Mouse (Mus musculus) CH12.LX (cell line): ENCODE results near the gene Dctn3. TPM values are rescaled to one million over a fixed set of nuclear protein-coding genes. Genes with fewer than 3 reads are reported as not detected.

Experiments used
- DNase-seq: peaks from one replicate; pipeline ENCODE4 v3.0.0-alpha.2; 2013; ENCODE audit errors: extremely low read depth
- H3K27ac ChIP-seq: 2 replicates; pipeline ENCODE4 v1.5.1; 2012; ENCODE audit warnings: low read depth, mild to moderate bottlenecking, control low read depth, moderate library complexity; ENCODE audit not compliant: insufficient read depth
- H3K27me3 ChIP-seq: replicated peaks from 2 replicates; pipeline ENCODE3; 2012; ENCODE audit warnings: inconsistent platforms
- H3K36me3 ChIP-seq, 2 experiments: replicated peaks in 1 of 2; 2 replicates each; pipeline versions ENCODE3 to v1.6.1; 2012; ENCODE audit warnings: inconsistent platforms in 1 of 2, low read length in 1 of 2, mild to moderate bottlenecking in 1 of 2, mixed read lengths in 1 of 2, moderate library complexity in 1 of 2; ENCODE audit not compliant: control insufficient read depth in 1 of 2, insufficient read depth in 1 of 2
- H3K4me1 ChIP-seq, 2 experiments: 2 replicates each; pipeline ENCODE4 v1.6.1; 2012; ENCODE audit warnings: inconsistent platforms in 1 of 2, moderate library complexity in 1 of 2; ENCODE audit not compliant: insufficient read depth in 2 of 2, control insufficient read depth in 1 of 2
- H3K4me2 ChIP-seq: 2 replicates; pipeline ENCODE4 v1.6.1; 2012; ENCODE audit warnings: low read depth, mild to moderate bottlenecking, control low read depth; ENCODE audit not compliant: poor library complexity, insufficient read depth, severe bottlenecking
- H3K4me3 ChIP-seq, 3 experiments: fragments of 150-350 bp in 1 of 3; sonication (generic) in 1 of 3; replicated peaks in 1 of 3; 2 replicates each; pipeline versions ENCODE3 to v1.5.1; 2011 to 2012; ENCODE audit warnings: low read depth in 2 of 3, low read length in 2 of 3, mild to moderate bottlenecking in 2 of 3, moderate library complexity in 2 of 3, control low read depth in 1 of 3, improper control_type of control experiment in 1 of 3, inconsistent platforms in 1 of 3, mixed read lengths in 1 of 3; ENCODE audit not compliant: poor library complexity in 1 of 3
- H3K79me2 ChIP-seq: replicated peaks from 2 replicates; pipeline ENCODE4 v1.6.1; 2012; ENCODE audit warnings: mild to moderate bottlenecking, moderate library complexity; ENCODE audit not compliant: control insufficient read depth, poor library complexity, insufficient read depth, severe bottlenecking; ENCODE audit errors: extremely low read depth
- H3K9ac ChIP-seq: 2 replicates; pipeline ENCODE4 v1.6.1; 2012; ENCODE audit warnings: low read depth, mild to moderate bottlenecking, control low read depth, moderate library complexity; ENCODE audit not compliant: insufficient read depth
- H3K9me3 ChIP-seq: replicated peaks from 2 replicates; pipeline ENCODE3; 2012; ENCODE audit warnings: low read length, inconsistent platforms, mixed read lengths
- BHLHE40 ChIP-seq: IDR thresholded peaks from 2 replicates; pipeline ENCODE4 v1.6.1; 2011; ENCODE audit warnings: mild to moderate bottlenecking, low read depth, low read length, improper control_type of control experiment
- CHD1 ChIP-seq: IDR thresholded peaks from 2 replicates; pipeline ENCODE4 v1.6.1; 2012; ENCODE audit warnings: low read depth, low read length, improper control_type of control experiment, inconsistent platforms
- CTCF ChIP-seq, 2 experiments: IDR thresholded peaks in 1 of 2; conservative IDR thresholded peaks in 1 of 2; 2 replicates each; pipeline ENCODE4 v1.5.1; 2011 to 2012; ENCODE audit warnings: low read depth in 2 of 2, low read length in 2 of 2, improper control_type of control experiment in 1 of 2, inconsistent platforms in 1 of 2, mild to moderate bottlenecking in 1 of 2, moderate library complexity in 1 of 2
- JUN ChIP-seq: IDR thresholded peaks from 2 replicates; pipeline ENCODE4 v1.6.1; 2011; ENCODE audit warnings: low read depth, mild to moderate bottlenecking, low read length, improper control_type of control experiment, moderate library complexity; ENCODE audit not compliant: insufficient read depth
- JUND ChIP-seq: conservative IDR thresholded peaks from 2 replicates; pipeline ENCODE4 v1.6.1; 2011; ENCODE audit warnings: low read depth, low read length, improper control_type of control experiment
- KAT2A ChIP-seq: IDR thresholded peaks from 2 replicates; pipeline ENCODE4 v1.6.1; 2012; ENCODE audit warnings: low read length, improper control_type of control experiment, inconsistent platforms; ENCODE audit not compliant: insufficient replicate concordance
- MAFK ChIP-seq: IDR thresholded peaks from 2 replicates; pipeline ENCODE4 v1.6.1; 2011; ENCODE audit warnings: low read length, improper control_type of control experiment; ENCODE audit not compliant: insufficient replicate concordance
- MAX ChIP-seq: IDR thresholded peaks from 2 replicates; pipeline ENCODE4 v1.6.1; 2011; ENCODE audit warnings: low read length, improper control_type of control experiment
- MEF2A ChIP-seq: IDR thresholded peaks from 2 replicates; pipeline ENCODE4 v1.6.1; 2014; ENCODE audit warnings: low read depth, mild to moderate bottlenecking, inconsistent platforms, low read length, improper control_type of control experiment, borderline replicate concordance
- MXI1 ChIP-seq: IDR thresholded peaks from 2 replicates; pipeline ENCODE4 v1.6.1; 2011; ENCODE audit warnings: mild to moderate bottlenecking, low read depth, low read length, improper control_type of control experiment
- MYC ChIP-seq: IDR thresholded peaks from 2 replicates; pipeline ENCODE4 v1.6.1; 2011; ENCODE audit warnings: low read depth, mild to moderate bottlenecking, improper control_type of control experiment, low read length
- NELFE ChIP-seq: IDR thresholded peaks from 2 replicates; pipeline ENCODE4 v1.6.1; 2011; ENCODE audit warnings: low read depth, low read length, improper control_type of control experiment
- PAX5 ChIP-seq: IDR thresholded peaks from 2 replicates; pipeline ENCODE4 v1.6.1; 2012; ENCODE audit warnings: low read length, inconsistent platforms, mixed read lengths
- POLR2AphosphoS2 ChIP-seq: IDR thresholded peaks from 2 replicates; pipeline ENCODE4 v1.6.1; 2011; ENCODE audit warnings: low read depth, low read length, improper control_type of control experiment
- TBP ChIP-seq: conservative IDR thresholded peaks from 2 replicates; pipeline ENCODE4 v1.6.1; 2011; ENCODE audit warnings: low read depth, low read length, improper control_type of control experiment
- USF2 ChIP-seq: conservative IDR thresholded peaks from 2 replicates; pipeline ENCODE4 v1.6.1; 2011; ENCODE audit warnings: low read depth, low read length, improper control_type of control experiment
- ZKSCAN1 ChIP-seq: IDR thresholded peaks from 2 replicates; pipeline ENCODE4 v1.6.1; 2012; ENCODE audit warnings: low read depth, inconsistent platforms, low read length, improper control_type of control experiment, borderline replicate concordance
- ZMIZ1 ChIP-seq: IDR thresholded peaks from 2 replicates; pipeline ENCODE4 v1.6.1; 2012; ENCODE audit warnings: low read depth, mild to moderate bottlenecking, inconsistent platforms, low read length, improper control_type of control experiment
- ZNF384 ChIP-seq: IDR thresholded peaks from 2 replicates; pipeline ENCODE4 v1.6.1; 2012; ENCODE audit warnings: low read depth, low read length, improper control_type of control experiment, inconsistent platforms
- dilution Hi-C: fragments of 300-500 bp; cut with MboI; formaldehyde crosslinking; loops from 2 replicates; pipeline ENCODE4 v1.14.3; 2020; ENCODE audit warnings: low sequenced_read_pairs; ENCODE audit not compliant: extremely low pct_unique_long_range_greater_than_20kb, extremely low pct_ligation_motif_present
- in situ Hi-C: fragments of 300-500 bp; cut with MboI; formaldehyde crosslinking; loops from 3 replicates; pipeline ENCODE4 v1.14.3; 2019; ENCODE audit warnings: low sequenced_read_pairs, low pct_ligation_motif_present, low pct_unique_long_range_greater_than_20kb, mixed read lengths
- polyA plus RNA-seq: library from polyadenylated mRNA; unstranded; fragments of >175 nt; gene quantifications from 2 replicates; pipeline ENCODE4 v1.2.1, GENCODE M21; 2012; ENCODE audit warnings: low read depth; ENCODE audit not compliant: insufficient read length
- total RNA-seq, 2 experiments: library from RNA; depleted of rRNA; stranded (reverse); fragments of 300-350 nt in 1 of 2; fragments of >200 nt in 1 of 2; gene quantifications; 2 replicates each; pipeline ENCODE4 v1.2.3; 2012 to 2014

The Dctn3 gene
- total and polyA plus RNA-seq, 3 experiments: 90.5 to 133 (median 112) TPM

GRCm38 (mm10) chr4:41761680-41762079 lies 38.7 kb upstream of the Dctn3 start:
- H3K27ac ChIP-seq: no peak overlapping the region
- H3K4me2 ChIP-seq: no peak overlapping the region
- no peak for TF ChIP-seq ZMIZ1
- TF ChIP-seq JUN: no peak
- peaks cover under 1 to 17% of the 10 kb centered on the region in 2 experiments for H3K4me1 ChIP-seq
- DNase-seq: no peak
- no peaks in the 10 kb centered on the region for H3K27me3 ChIP-seq
- peaks cover 15 to 50% of the 10 kb centered on the region in 2 experiments for H3K36me3 ChIP-seq
- H3K9me3 ChIP-seq: no peaks in the 10 kb centered on the region
- dilution Hi-C loops: no loop called here
- no peak overlapping the region for H3K9ac ChIP-seq
- H3K79me2 ChIP-seq: no peaks in the 10 kb centered on the region
- H3K4me3 ChIP-seq: no peak overlapping the region
- in situ Hi-C loops: no loop called here

- TF ChIP-seq JUND: no peak
- TF ChIP-seq TBP: no peak
- no peak for TF ChIP-seq MXI1
- no peak for TF ChIP-seq POLR2AphosphoS2
- no peak for TF ChIP-seq MYC
- no peak for TF ChIP-seq MAX
- TF ChIP-seq USF2: no peak
- no peak for TF ChIP-seq ZKSCAN1
- no peak for TF ChIP-seq CTCF (conservative IDR thresholded peaks at IDR 0.05 in 1 of 2, IDR thresholded peaks at IDR 0.05 in 1 of 2; ENCODE audit: low read depth in 2 of 2, low read length in 2 of 2)
- TF ChIP-seq NELFE: no peak
- TF ChIP-seq BHLHE40: no peak
- no peak for TF ChIP-seq JUN
- no peak for TF ChIP-seq MAFK
- TF ChIP-seq, all 38 proteins: peak for 0
- peaks cover 3 to 21% of the 10 kb centered on the region in 2 experiments for H3K4me1 ChIP-seq
- peaks cover 13 to 51% of the 10 kb centered on the region in 2 experiments for H3K36me3 ChIP-seq
- no peak for DNase-seq
- H3K27me3 ChIP-seq: no peaks in the 10 kb centered on the region
- H3K27ac ChIP-seq: no peak overlapping the region
- peak overlapping the region in 1 of 3 experiments; percentile 23 for H3K4me3 ChIP-seq
- in situ Hi-C loops (no loop called here), dilution Hi-C loops (no loop called here)
- no peaks in the 10 kb centered on the region for H3K9me3 ChIP-seq
- H3K4me2 ChIP-seq: no peak overlapping the region
- H3K9ac ChIP-seq: no peak overlapping the region
- no peaks in the 10 kb centered on the region for H3K79me2 ChIP-seq
These were observed 37.9 kb upstream of the Dctn3 start for GRCm38 (mm10) chr4:41760911-41761310.

DNA sequence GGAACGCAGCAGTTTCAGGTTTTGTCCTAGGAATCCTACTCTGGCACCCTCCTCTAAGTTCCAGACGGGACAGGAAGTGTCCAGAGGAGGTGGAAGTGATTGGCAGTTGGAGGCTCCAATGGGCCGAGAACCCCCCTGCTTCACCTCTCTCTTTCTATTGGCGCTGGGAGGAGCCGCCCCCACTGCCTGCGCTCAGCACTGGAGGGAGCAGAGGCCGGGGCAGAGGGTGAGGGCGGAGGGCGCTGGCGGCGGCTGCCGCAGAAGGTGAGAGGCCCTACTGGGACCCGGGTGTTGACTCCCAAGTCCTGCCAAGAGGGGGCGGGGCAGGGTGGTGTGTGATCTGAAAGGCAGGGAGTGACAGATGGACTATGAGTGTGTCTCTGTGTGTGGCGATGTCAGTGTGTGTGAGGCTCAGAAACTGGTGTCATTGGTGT lies 37.3 kb upstream of the Dctn3 start:
- Histone ChIP-seq H3K4me2 (no peak overlapping the region), H3K9me3 (no peaks in the 10 kb centered on the region), H3K27me3 (no peaks in the 10 kb centered on the region), H3K4me1 (peaks cover 3 to 21% of the 10 kb centered on the region in 2 experiments), H3K27ac (no peak overlapping the region), H3K4me3 (no peak overlapping the region), H3K9ac (no peak overlapping the region), H3K79me2 (no peaks in the 10 kb centered on the region), H3K36me3 (peaks cover 13 to 49% of the 10 kb centered on the region in 2 experiments)
- TF ChIP-seq KAT2A (no peak), ZKSCAN1 (no peak), JUND (no peak), BHLHE40 (no peak), MEF2A (no peak), MYC (no peak), PAX5 (no peak), ZNF384 (no peak), CHD1 (no peak)
- no peak for DNase-seq
- dilution Hi-C loops: no loop called here
- in situ Hi-C loops: no loop called here
